In genomic region chr12:33333914-33334313, GRCm38 (mm10) we compare ENCODE assay signal across 9 mouse cellular contexts.
DNase-seq lines count a peak whose midpoint lies in the region; ATAC-seq lines count a peak whose summit lies in the region.
"Had no signal": no experiment of that assay in that cellular context is flagged by ENCODE, and none has a peak within 500 bp of the region (broad histone marks: within the 10 kb centered on the region; RNA-seq: fewer than 3 reads in every experiment).

No protein-coding gene starts in this region.

- H3K27me3 ChIP-seq in hindbrain, embryonic 14.5 days (ENCODE audit: control insufficient read depth, insufficient read depth, low read length), result peaks cover 3% of the 10 kb centered on the region; the same call in 1 of the 2 replicates
- H3K27me3 ChIP-seq: megakaryocyte, embryonic 14.5 days had no signal

- DNase-seq in Muller cell, postnatal 12 days (ENCODE audit: inconsistent ontology term), result peak; percentile 69
- peak; percentile 84 for DNase-seq in cerebellum, adult 9-11 months
- peak; percentile 77 to 91 for DNase-seq in frontal cortex, postnatal 25 days (ENCODE audit: low spot score in 2 of 2)
- DNase-seq in hindbrain, embryonic 14.5 days (ENCODE audit: low spot score), result peak; percentile 89
- peak; percentile 79 to 82 for DNase-seq in layer of hippocampus, postnatal 14 days (ENCODE audit: low spot score in 2 of 2)
- peak; percentile 91 for DNase-seq in lung, postnatal 14 days
- DNase-seq in retina, postnatal 1 day, result peak; percentile 84
- peak; percentile 89 for DNase-seq in thymus, postnatal 4 days

- peaks cover 10% of the 10 kb centered on the region; the same call in 1 of the 2 replicates for H3K4me1 ChIP-seq in hindbrain, embryonic 14.5 days (replicated peaks; ENCODE audit: control insufficient read depth, insufficient read depth, low read length)

- no peak overlapping the region for H3K9ac ChIP-seq in hindbrain, embryonic 14.5 days

- 32% methylated on average over 8 of the region's 8 CpGs for WGBS in hindbrain, embryonic 14.5 days

- H3K4me2 ChIP-seq in hindbrain, embryonic 14.5 days (replicated peaks), result no peak overlapping the region

- H3K27ac ChIP-seq in hindbrain, embryonic 14.5 days, result no peak overlapping the region

- H3K9me3 ChIP-seq in hindbrain, embryonic 14.5 days (ENCODE audit: control insufficient read depth, low read length), result no peaks in the 10 kb centered on the region
- H3K9me3 ChIP-seq: megakaryocyte, embryonic 14.5 days had no signal

- no peak overlapping the region for H3K4me3 ChIP-seq in hindbrain, embryonic 14.5 days (replicated peaks; ENCODE audit: low read length)

- no peaks in the 10 kb centered on the region for H3K36me3 ChIP-seq in hindbrain, embryonic 14.5 days (replicated peaks; ENCODE audit: control insufficient read depth, insufficient read depth)

- ATAC-seq in hindbrain, embryonic 14.5 days (ENCODE audit: low FRiP score), result peak; percentile 84
